Mouse (Mus musculus) CH12.LX (cell line): ENCODE data around the gene Gzma.

Experiments
- CTCF ChIP-seq, 2 experiments: IDR thresholded peaks in 1 of 2; conservative IDR thresholded peaks in 1 of 2; 2 replicates each; pipeline ENCODE4 v1.5.1; 2011 to 2012; ENCODE audit warnings: low read depth in 2 of 2, low read length in 2 of 2, improper control_type of control experiment in 1 of 2, inconsistent platforms in 1 of 2, mild to moderate bottlenecking in 1 of 2, moderate library complexity in 1 of 2
- SIN3A ChIP-seq: IDR thresholded peaks from 2 replicates; pipeline ENCODE4 v1.6.1; 2012; ENCODE audit warnings: low read length, improper control_type of control experiment, inconsistent platforms

GRCm38 (mm10) chr13:113079021-113079420, 21.8 kb downstream of the Gzma start:
- no peak for TF ChIP-seq SIN3A
- TF ChIP-seq CTCF (conservative IDR thresholded peaks at IDR 0.05 in 1 of 2, IDR thresholded peaks at IDR 0.05 in 1 of 2; ENCODE audit: low read depth in 2 of 2, low read length in 2 of 2), result no peak
